Comparison of ENCODE assay signal across 11 mouse cellular contexts in the genomic region with DNA sequence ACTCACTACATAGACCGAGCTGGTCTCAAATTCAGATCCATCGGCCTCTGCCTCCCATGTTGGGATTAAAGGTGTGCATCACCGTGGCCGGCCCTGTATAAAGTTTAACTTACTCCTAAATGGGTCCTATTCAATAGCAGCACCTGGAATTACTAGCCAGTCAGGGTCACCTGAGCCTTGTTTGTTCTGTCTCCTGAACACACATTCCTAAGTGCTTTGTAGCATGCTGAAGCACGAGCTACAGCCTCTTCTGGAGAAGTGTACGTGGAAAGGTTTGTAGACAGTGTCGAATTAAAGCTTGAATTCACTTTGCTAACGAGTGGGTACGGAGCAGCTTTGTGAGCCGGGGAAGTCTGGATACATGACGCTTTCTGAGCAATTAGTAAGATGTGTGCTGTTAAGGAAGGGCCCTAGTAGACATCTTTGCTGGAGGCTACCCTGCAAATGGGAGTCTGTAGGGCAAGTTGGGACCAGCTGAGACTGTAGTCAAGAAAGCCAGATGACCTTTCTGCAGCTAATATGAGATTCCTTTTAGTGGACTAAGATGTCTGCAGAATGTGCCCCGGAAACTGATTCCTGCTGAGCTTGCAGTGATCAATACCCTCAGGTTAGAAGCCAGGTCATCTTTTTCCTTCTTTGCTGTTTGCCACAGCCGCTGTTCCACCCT. TPM values are rescaled to one million over a fixed set of nuclear protein-coding genes. Genes with fewer than 3 reads are reported as not detected.
DNase-seq lines count a peak whose midpoint lies in the region; ATAC-seq and TF ChIP-seq lines count a peak whose summit lies in the region.
"Had no signal": no experiment of that assay in that cellular context is flagged by ENCODE, and none has a peak within 500 bp of the region (broad histone marks: within the 10 kb centered on the region; RNA-seq: fewer than 3 reads in every experiment).

No protein-coding gene starts in this region.

- no peaks in the 10 kb centered on the region for H3K27me3 ChIP-seq in intestine, embryonic 14.5 days (replicated peaks; ENCODE audit: control insufficient read depth, insufficient read depth, low read length)
- H3K27me3 ChIP-seq in intestine, postnatal 0 days (replicated peaks; ENCODE audit: control insufficient read depth, insufficient read depth, low read length): no peaks in the 10 kb centered on the region
- H3K27me3 ChIP-seq in embryonic facial prominence, embryonic 14.5 days (replicated peaks; ENCODE audit: control insufficient read depth, insufficient read depth, low read length): no peaks in the 10 kb centered on the region
- no peaks in the 10 kb centered on the region for H3K27me3 ChIP-seq in kidney, embryonic 16.5 days (ENCODE audit: insufficient read depth, low read length)
- H3K27me3 ChIP-seq in stomach, embryonic 14.5 days (ENCODE audit: control insufficient read depth, insufficient read depth, low read length): no peaks in the 10 kb centered on the region

- H3K27ac ChIP-seq in intestine, embryonic 14.5 days (ENCODE audit: low read depth): peak overlapping the region; percentile 70
- H3K27ac ChIP-seq in intestine, postnatal 0 days (ENCODE audit: low read depth, low read length): no peak overlapping the region
- H3K27ac ChIP-seq in embryonic facial prominence, embryonic 14.5 days (replicated peaks; ENCODE audit: low read depth, low read length): no peak overlapping the region
- H3K27ac ChIP-seq in kidney, embryonic 16.5 days (ENCODE audit: low read length): peak overlapping the region; percentile 68
- H3K27ac ChIP-seq in stomach, embryonic 14.5 days (ENCODE audit: low read length): peak overlapping the region; percentile 88
- H3K27ac ChIP-seq: heart, adult 2 months had no signal

- H3K9me3 ChIP-seq in intestine, embryonic 14.5 days (ENCODE audit: control insufficient read depth, low read length): no peaks in the 10 kb centered on the region
- H3K9me3 ChIP-seq in intestine, postnatal 0 days (ENCODE audit: control insufficient read depth): no peaks in the 10 kb centered on the region
- H3K9me3 ChIP-seq in embryonic facial prominence, embryonic 14.5 days (ENCODE audit: control insufficient read depth, low read length): no peaks in the 10 kb centered on the region
- no peaks in the 10 kb centered on the region for H3K9me3 ChIP-seq in kidney, embryonic 16.5 days (ENCODE audit: low read length)
- no peaks in the 10 kb centered on the region for H3K9me3 ChIP-seq in stomach, embryonic 14.5 days (ENCODE audit: control insufficient read depth, low read depth, low read length)

- no peak for TF ChIP-seq CTCF in intestine, postnatal 0 days (IDR thresholded peaks at IDR 0.05; ENCODE audit: low read depth)

- 0 out of 2 replicates have a peak overlapping the region, but pooled peaks have one; percentile 8 for H3K4me2 ChIP-seq in intestine, embryonic 14.5 days (ENCODE audit: low read length)
- no peak overlapping the region for H3K4me2 ChIP-seq in intestine, postnatal 0 days (replicated peaks; ENCODE audit: low read depth)
- no peak overlapping the region for H3K4me2 ChIP-seq in embryonic facial prominence, embryonic 14.5 days (ENCODE audit: low read depth, low read length)
- H3K4me2 ChIP-seq in kidney, embryonic 16.5 days (replicated peaks; ENCODE audit: low read depth, low read length): no peak overlapping the region
- H3K4me2 ChIP-seq in stomach, embryonic 14.5 days (replicated peaks; ENCODE audit: low read depth, low read length): peak overlapping the region; percentile 13; the same call in 1 of the 2 replicates

- peak; percentile 57 for DNase-seq in intestine, embryonic 14.5 days (ENCODE audit: low spot score)
- DNase-seq in embryonic facial prominence, embryonic 14.5 days (ENCODE audit: low spot score): peak; percentile 62
- DNase-seq in adipocyte (ENCODE audit: low spot score): no peak
- no peak for DNase-seq in urinary bladder, postnatal 4 days (ENCODE audit: low spot score in 2 of 2)
- DNase-seq: cerebellum, adult 18-20 months; heart, adult 2 months; right cerebral cortex, adult 18-20 months had no signal

- ATAC-seq in intestine, embryonic 14.5 days (replicated peaks; ENCODE audit: low FRiP score, low TSS enrichment, low read depth): 0 out of 2 replicates have a peak, but pooled peaks have one; percentile 13
- ATAC-seq in intestine, postnatal 0 days: no peak
- ATAC-seq in embryonic facial prominence, embryonic 14.5 days (ENCODE audit: low read depth): peak; percentile 27; the same call in 1 of the 2 replicates
- no peak for ATAC-seq in kidney, embryonic 16.5 days (ENCODE audit: low FRiP score, low TSS enrichment)
- ATAC-seq in stomach, embryonic 14.5 days (ENCODE audit: insufficient number of reproducible peaks, insufficient read depth, low FRiP score, low read depth): peak; percentile 57; the same call in 1 of the 2 replicates
- ATAC-seq: midbrain, embryonic 16.5 days had no signal

- H3K9ac ChIP-seq in intestine, embryonic 14.5 days (ENCODE audit: low read length): no peak overlapping the region
- no peak overlapping the region for H3K9ac ChIP-seq in intestine, postnatal 0 days (ENCODE audit: low read depth, low read length)
- no peak overlapping the region for H3K9ac ChIP-seq in embryonic facial prominence, embryonic 14.5 days (ENCODE audit: low read depth, low read length)
- H3K9ac ChIP-seq in kidney, embryonic 16.5 days (replicated peaks; ENCODE audit: low read length): no peak overlapping the region
- no peak overlapping the region for H3K9ac ChIP-seq in stomach, embryonic 14.5 days (replicated peaks; ENCODE audit: low read depth, low read length)

- peaks cover 49% of the 10 kb centered on the region for H3K4me1 ChIP-seq in intestine, embryonic 14.5 days (replicated peaks; ENCODE audit: control insufficient read depth, insufficient read depth, low read length)
- 0 out of 2 replicates have a peak, but pooled peaks cover 22% of the 10 kb centered on the region for H3K4me1 ChIP-seq in intestine, postnatal 0 days (replicated peaks; ENCODE audit: control insufficient read depth, insufficient read depth, low read length)
- peaks cover 50% of the 10 kb centered on the region for H3K4me1 ChIP-seq in embryonic facial prominence, embryonic 14.5 days (ENCODE audit: control insufficient read depth, insufficient read depth, low read length)
- peaks cover 60% of the 10 kb centered on the region for H3K4me1 ChIP-seq in kidney, embryonic 16.5 days (ENCODE audit: insufficient read depth, low read length)
- peaks cover 36% of the 10 kb centered on the region for H3K4me1 ChIP-seq in stomach, embryonic 14.5 days (ENCODE audit: control insufficient read depth, insufficient read depth, low read length)

- no peak overlapping the region for H3K4me3 ChIP-seq in intestine, embryonic 14.5 days (ENCODE audit: low read depth, low read length)
- no peak overlapping the region for H3K4me3 ChIP-seq in intestine, postnatal 0 days (ENCODE audit: low read depth, low read length)
- no peak overlapping the region for H3K4me3 ChIP-seq in embryonic facial prominence, embryonic 14.5 days (ENCODE audit: low read depth, low read length)
- no peak overlapping the region for H3K4me3 ChIP-seq in kidney, embryonic 16.5 days (ENCODE audit: low read length)
- no peak overlapping the region for H3K4me3 ChIP-seq in stomach, embryonic 14.5 days (ENCODE audit: low read depth, low read length)
- H3K4me3 ChIP-seq: heart, adult 2 months had no signal

- 74% methylated on average over 13 of the region's 13 CpGs for WGBS in intestine, embryonic 14.5 days
- 43% methylated on average over 13 of the region's 13 CpGs for WGBS in intestine, postnatal 0 days
- 62% methylated on average over 13 of the region's 13 CpGs for WGBS in embryonic facial prominence, embryonic 14.5 days
- 56% methylated on average over 13 of the region's 13 CpGs for WGBS in kidney, embryonic 16.5 days
- WGBS in stomach, embryonic 14.5 days: 65% methylated on average over 13 of the region's 13 CpGs

- no peaks in the 10 kb centered on the region for H3K36me3 ChIP-seq in intestine, embryonic 14.5 days (ENCODE audit: control insufficient read depth, insufficient read depth, low read length)
- no peaks in the 10 kb centered on the region for H3K36me3 ChIP-seq in intestine, postnatal 0 days (ENCODE audit: control insufficient read depth, insufficient read depth)
- no peaks in the 10 kb centered on the region for H3K36me3 ChIP-seq in embryonic facial prominence, embryonic 14.5 days (ENCODE audit: control insufficient read depth, insufficient read depth, low read length)
- H3K36me3 ChIP-seq in kidney, embryonic 16.5 days (ENCODE audit: insufficient read depth, low read length): no peaks in the 10 kb centered on the region
- H3K36me3 ChIP-seq in stomach, embryonic 14.5 days (ENCODE audit: control insufficient read depth, insufficient read depth, low read length): no peaks in the 10 kb centered on the region

RNA-seq across cellular contexts. Expression of a gene that starts 32.7 kb away (rescaled TPM):
- polyA plus RNA-seq in intestine, embryonic 14.5 days (2014; fragmentation: Nextera tagmentation; extraction: Ambion mirVana): 134 and 142 TPM in 2 replicates
- 208 and 218 TPM in 2 replicates for polyA plus RNA-seq in intestine, postnatal 0 days (2015; fragmentation: Nextera tagmentation; extraction: Ambion mirVana)
- polyA plus RNA-seq in embryonic facial prominence, embryonic 14.5 days (2014; fragmentation: Nextera tagmentation; extraction: Ambion mirVana): 166 and 175 TPM in 2 replicates
- 131 and 132 TPM in 2 replicates for polyA plus RNA-seq in kidney, embryonic 16.5 days (2015; fragmentation: Nextera tagmentation; extraction: Ambion mirVana)
- polyA plus RNA-seq in stomach, embryonic 14.5 days (2014; fragmentation: Nextera tagmentation; extraction: Ambion mirVana): 145 and 153 TPM in 2 replicates

Comparison
In these comparisons a context has a peak if more than half of its experiments do, and no peak if none do; other contexts are left out.
1. ATAC-seq: peak in intestine, embryonic 14.5 days (single experiment), embryonic facial prominence, embryonic 14.5 days (single experiment) and stomach, embryonic 14.5 days (single experiment); none in intestine, postnatal 0 days (single experiment) and kidney, embryonic 16.5 days (single experiment).
2. H3K27ac ChIP-seq: peak in intestine, embryonic 14.5 days (single experiment), kidney, embryonic 16.5 days (single experiment) and stomach, embryonic 14.5 days (single experiment); none in intestine, postnatal 0 days (single experiment) and embryonic facial prominence, embryonic 14.5 days (single experiment).
3. H3K4me2 ChIP-seq: peak in intestine, embryonic 14.5 days (single experiment) and stomach, embryonic 14.5 days (single experiment); none in intestine, postnatal 0 days (single experiment), embryonic facial prominence, embryonic 14.5 days (single experiment) and kidney, embryonic 16.5 days (single experiment).
4. DNase-seq: peak in intestine, embryonic 14.5 days (single experiment) and embryonic facial prominence, embryonic 14.5 days (single experiment); none in adipocyte (single experiment) and urinary bladder, postnatal 4 days (0 of 2).